Mouse (Mus musculus) hindbrain, embryonic 11.5 days (tissue): Measurements from ENCODE around the gene Rela. TPM values are rescaled to one million over a fixed set of nuclear protein-coding genes. Genes with fewer than 3 reads are reported as not detected.

Source experiments
- ATAC-seq: fragments of 200-750 bp; cut with Nextera tagmentation; 2 replicates; pipeline ENCODE4 v1.8.0; 2017; ENCODE audit warnings: mild to moderate bottlenecking, moderate TSS enrichment, moderate library complexity; ENCODE audit not compliant: low FRiP score
- DNase-seq: peaks from one replicate; pipeline ENCODE4 v3.0.0-alpha.2; 2015; ENCODE audit warnings: low spot score
- H3K27ac ChIP-seq: fragments of 300-500 bp; sonication (generic); 2 replicates; pipeline ENCODE4 v1.5.1; 2014; ENCODE audit warnings: mild to moderate bottlenecking, low read depth, low read length
- H3K27me3 ChIP-seq: fragments of 300-500 bp; sonication (generic); 2 replicates; pipeline ENCODE4 v1.6.1; 2014; ENCODE audit warnings: mild to moderate bottlenecking, low read length, moderate library complexity, mixed read lengths; ENCODE audit not compliant: control insufficient read depth, insufficient read depth
- H3K36me3 ChIP-seq: fragments of 300-500 bp; sonication (generic); 2 replicates; pipeline ENCODE4 v1.6.1; 2014; ENCODE audit warnings: mild to moderate bottlenecking, low read length, moderate library complexity, mixed read lengths; ENCODE audit not compliant: control insufficient read depth, insufficient read depth
- H3K4me1 ChIP-seq: fragments of 300-500 bp; sonication (generic); replicated peaks from 2 replicates; pipeline ENCODE4 v1.6.1; 2014; ENCODE audit warnings: low read length, mixed read lengths; ENCODE audit not compliant: control insufficient read depth, insufficient read depth
- H3K4me2 ChIP-seq: fragments of 300-500 bp; sonication (generic); replicated peaks from 2 replicates; pipeline ENCODE4 v1.6.1; 2014; ENCODE audit warnings: mild to moderate bottlenecking, low read depth, low read length
- H3K4me3 ChIP-seq: fragments of 300-500 bp; sonication (generic); 2 replicates; pipeline ENCODE4 v1.5.1; 2014; ENCODE audit warnings: low read depth, low read length
- H3K9ac ChIP-seq: fragments of 300-500 bp; sonication (generic); 2 replicates; pipeline ENCODE4 v1.6.1; 2014; ENCODE audit warnings: low read depth, low read length
- H3K9me3 ChIP-seq: fragments of 300-500 bp; sonication (generic); 2 replicates; pipeline ENCODE4 v1.6.1; 2016; ENCODE audit warnings: low read length; ENCODE audit not compliant: control insufficient read depth
- WGBS: fragments of 180-500 bp; shearing (Covaris S2); extraction: QIAGEN DNeasy Blood & Tissue Kit; methylation state at CpG from one replicate; pipeline ENCODE4 v1.1.7; 2014; 5-methylcytosine and 5-hydroxymethylcytosine counted together
- polyA plus RNA-seq: library from polyadenylated mRNA; unstranded; fragments of >200 nt; fragmentation: Nextera tagmentation; extraction: Ambion mirVana; gene quantifications from 2 replicates; pipeline ENCODE4 v1.2.1, GENCODE M21; 2014

Rela gene
- polyA plus RNA-seq, 1 experiment from 2014 or later, result 27.2 TPM

- H3K4me3 ChIP-seq, result peak overlapping the region; percentile 88
- peaks cover 14% of the 10 kb centered on the region for H3K36me3 ChIP-seq
- no peak for DNase-seq
- peaks cover 17% of the 10 kb centered on the region; the same call in 1 of the 2 replicates for H3K4me1 ChIP-seq
- H3K27ac ChIP-seq, result peak overlapping the region; percentile 86
- WGBS, result 27% methylated on average over 9 of the region's 9 CpGs
- peak overlapping the region; percentile 83 for H3K9ac ChIP-seq
- H3K4me2 ChIP-seq, result peak overlapping the region; percentile 96
- no peak for ATAC-seq
- H3K9me3 ChIP-seq, result no peaks in the 10 kb centered on the region
- H3K27me3 ChIP-seq, result no peaks in the 10 kb centered on the region
These were observed 50.5 kb downstream of the Rela start for GRCm38 (mm10) chr19:5687738-5688137.

GRCm38 (mm10) chr19:5688200-5689087, 51.2 kb downstream of the Rela start, which contains the start of the genes Map3k11 and Pcnx3:
Map3k11 (plus strand) TSS chr19:5688742.
Pcnx3 (minus strand) TSS chr19:5688908.
- peaks cover 17% of the 10 kb centered on the region; the same call in 1 of the 2 replicates for H3K4me1 ChIP-seq
- peak within 1 kb of the TSS; percentile 88 for H3K4me3 ChIP-seq
- H3K27ac ChIP-seq, result peak within 1 kb of the TSS; percentile 86
- peak; percentile 90 for ATAC-seq
- peaks cover 10% of the 10 kb centered on the region for H3K36me3 ChIP-seq
- peak within 1 kb of the TSS; percentile 96 for H3K4me2 ChIP-seq
- no peaks in the 10 kb centered on the region for H3K9me3 ChIP-seq
- no peaks in the 10 kb centered on the region for H3K27me3 ChIP-seq
- under 1% methylated on average over 67 of the region's 69 CpGs for WGBS
- H3K9ac ChIP-seq, result peak within 1 kb of the TSS; percentile 87
- DNase-seq, result peak; percentile 97

- H3K27me3 ChIP-seq, result no peaks in the 10 kb centered on the region
- H3K4me1 ChIP-seq, result peaks cover 17% of the 10 kb centered on the region; the same call in 1 of the 2 replicates
- H3K4me3 ChIP-seq, result peak overlapping the region; percentile 88
- ATAC-seq (no peak), DNase-seq (no peak)
- under 1% methylated on average over 7 of the region's 7 CpGs for WGBS
- H3K9me3 ChIP-seq, result no peaks in the 10 kb centered on the region
- peak overlapping the region; percentile 65 for H3K27ac ChIP-seq
- H3K36me3 ChIP-seq, result peaks cover 10% of the 10 kb centered on the region
- peak overlapping the region; percentile 96 for H3K4me2 ChIP-seq
- peak overlapping the region; percentile 87 for H3K9ac ChIP-seq
These were observed 51.8 kb downstream of the Rela start for GRCm38 (mm10) chr19:5689088-5689428.

- Histone ChIP-seq H3K27ac (peak overlapping the region; percentile 65), H3K27me3 (no peaks in the 10 kb centered on the region), H3K36me3 (peaks cover 10% of the 10 kb centered on the region), H3K4me2 (peak overlapping the region; percentile 96), H3K4me1 (peaks cover 17% of the 10 kb centered on the region; the same call in 1 of the 2 replicates), H3K4me3 (peak overlapping the region; percentile 88), H3K9me3 (no peaks in the 10 kb centered on the region), H3K9ac (peak overlapping the region; percentile 87)
- ATAC-seq (peak; percentile 17; the same call in 1 of the 2 replicates), DNase-seq (peak; percentile 77)
- WGBS, result 13% methylated on average over 41 of the region's 42 CpGs
These were observed 52.5 kb downstream of the Rela start for GRCm38 (mm10) chr19:5689565-5690342.

GRCm38 (mm10) chr19:5690343-5690735, 53.1 kb downstream of the Rela start:
- no peak for ATAC-seq

GRCm38 (mm10) chr19:5691601-5692000, 54.3 kb downstream of the Rela start:
- Histone ChIP-seq H3K4me2 (peak overlapping the region; percentile 96), H3K4me3 (peak overlapping the region; percentile 88), H3K9ac (peak overlapping the region; percentile 31; the same call in 1 of the 2 replicates), H3K27me3 (peaks cover 7% of the 10 kb centered on the region; the same call in 1 of the 2 replicates), H3K9me3 (no peaks in the 10 kb centered on the region), H3K4me1 (peaks cover 17% of the 10 kb centered on the region; the same call in 1 of the 2 replicates), H3K27ac (no peak overlapping the region), H3K36me3 (no peaks in the 10 kb centered on the region)
- DNase-seq (no peak), ATAC-seq (no peak)
- 80% methylated on average over 5 of the region's 5 CpGs for WGBS

More at GRCm38 (mm10) chr19:5690343-5690735, 53.1 kb downstream of the Rela start:
- H3K36me3 ChIP-seq, result peaks cover 4% of the 10 kb centered on the region; the same call in 1 of the 2 replicates
- no peaks in the 10 kb centered on the region for H3K9me3 ChIP-seq
- peak overlapping the region; percentile 96 for H3K4me2 ChIP-seq
- DNase-seq, result no peak
- peak overlapping the region; percentile 87 for H3K9ac ChIP-seq
- H3K27ac ChIP-seq, result no peak overlapping the region
- peak overlapping the region; percentile 88 for H3K4me3 ChIP-seq
- 76% methylated on average over 15 of the region's 15 CpGs for WGBS
- peaks cover 5% of the 10 kb centered on the region; the same call in 1 of the 2 replicates for H3K27me3 ChIP-seq
- H3K4me1 ChIP-seq, result peaks cover 17% of the 10 kb centered on the region; the same call in 1 of the 2 replicates

GRCm38 (mm10) chr19:5692086-5692912, 55.0 kb downstream of the Rela start:
- H3K4me3 ChIP-seq, result peak overlapping the region; percentile 88; the same call in 1 of the 2 replicates
- DNase-seq, result no peak

More at GRCm38 (mm10) chr19:5692086-5692912, 55.0 kb downstream of the Rela start:
- Histone ChIP-seq H3K9me3 (no peaks in the 10 kb centered on the region), H3K27ac (peak overlapping the region; percentile 19), H3K36me3 (no peaks in the 10 kb centered on the region; the same call in 1 of the 2 replicates), H3K4me2 (peak overlapping the region; percentile 96), H3K9ac (peak overlapping the region; percentile 37), H3K27me3 (peaks cover 7% of the 10 kb centered on the region; the same call in 1 of the 2 replicates), H3K4me1 (peaks cover 16% of the 10 kb centered on the region; the same call in 1 of the 2 replicates)
- no peak for ATAC-seq
- 72% methylated on average over 10 of the region's 10 CpGs for WGBS
